Mouse (Mus musculus): ENCODE measurements around the gene Rnf224. TPM values are rescaled to one million over a fixed set of nuclear protein-coding genes. Genes with fewer than 3 reads are reported as not detected.

Rnf224 gene
- polyA plus RNA-seq, 1 experiment: 0.06 TPM

DNA sequence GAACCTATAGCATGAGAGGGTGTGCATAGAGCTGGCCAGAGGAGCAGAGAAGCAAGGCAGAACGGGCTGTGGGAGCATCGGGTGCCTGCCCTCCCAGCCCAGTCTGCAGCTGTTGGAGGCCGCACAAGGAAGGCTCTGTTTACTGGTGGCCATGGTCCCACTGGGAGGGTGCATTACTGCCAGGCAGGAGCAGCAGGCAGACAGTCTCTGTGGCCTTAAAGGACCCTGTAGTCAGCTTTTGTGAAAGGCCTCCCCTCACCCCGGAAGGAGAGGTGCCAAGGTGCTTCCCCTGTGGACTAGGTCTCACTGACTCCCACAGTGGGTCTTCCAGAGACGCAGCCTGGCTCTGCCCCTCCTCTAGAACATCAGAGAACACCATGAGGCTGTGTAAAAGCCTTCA, 9.7 kb downstream of the Rnf224 start:
- TF ChIP-seq CTCF (conservative IDR thresholded peaks at IDR 0.05; ENCODE audit: insufficient read depth, insufficient read length, low read depth, low read length) (no peak), POLR2A (IDR thresholded peaks at IDR 0.05; ENCODE audit: low read depth, low read length) (no peak)
- no peak overlapping the region for H3K4me3 ChIP-seq (ENCODE audit: insufficient read depth, low read depth, low read length)
- no peak overlapping the region for H3K27ac ChIP-seq (ENCODE audit: insufficient read depth, low read depth, low read length)
- no peak for DNase-seq
- no peaks in the 10 kb centered on the region for H3K36me3 ChIP-seq (ENCODE audit: control insufficient read depth, insufficient read depth, low read length)
- H3K4me1 ChIP-seq (ENCODE audit: control insufficient read depth, insufficient read depth, low read length): no peaks in the 10 kb centered on the region; the same call in 1 of the 2 replicates
- H3K27me3 ChIP-seq (replicated peaks; ENCODE audit: control insufficient read depth, insufficient read depth, low read length): no peaks in the 10 kb centered on the region
- WGBS: 87% methylated on average over 5 of the region's 5 CpGs

DNA sequence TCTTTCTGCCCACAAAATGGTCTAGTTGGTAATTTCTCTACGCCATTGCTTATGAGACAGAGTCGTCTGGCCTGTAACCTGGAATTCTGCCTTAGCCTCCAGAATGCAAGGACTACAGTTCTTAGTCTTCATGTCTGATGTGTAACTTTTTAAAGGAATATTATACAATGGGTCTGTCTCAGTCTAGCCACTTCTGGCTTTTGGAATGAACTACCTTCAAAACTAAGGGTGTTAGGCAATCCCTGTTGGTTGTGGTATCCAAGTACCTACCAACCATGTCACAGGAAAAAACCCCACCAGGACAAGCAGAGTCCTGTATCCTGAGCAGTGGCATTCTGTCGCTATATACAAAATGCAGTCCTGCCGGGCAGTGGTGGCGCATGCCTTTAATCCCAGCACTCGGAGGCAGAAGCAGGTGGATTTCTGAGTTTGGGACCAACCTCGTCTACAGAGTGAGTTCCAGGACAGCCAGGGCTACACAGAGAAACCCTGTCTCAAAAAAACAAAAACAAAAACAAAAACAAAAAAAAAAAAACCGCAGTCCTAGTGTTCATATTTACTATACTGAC, 10.7 kb downstream of the Rnf224 start:
- TF ChIP-seq CTCF (conservative IDR thresholded peaks at IDR 0.05; ENCODE audit: insufficient read depth, insufficient read length, low read depth, low read length) (no peak), POLR2A (IDR thresholded peaks at IDR 0.05; ENCODE audit: low read depth, low read length) (no peak)
- no peak for DNase-seq
- Histone ChIP-seq H3K36me3 (ENCODE audit: control insufficient read depth, insufficient read depth, low read length) (no peaks in the 10 kb centered on the region), H3K4me3 (ENCODE audit: insufficient read depth, low read depth, low read length) (no peak overlapping the region), H3K4me1 (ENCODE audit: control insufficient read depth, insufficient read depth, low read length) (no peaks in the 10 kb centered on the region; the same call in 1 of the 2 replicates), H3K27ac (ENCODE audit: insufficient read depth, low read depth, low read length) (peak overlapping the region; percentile 97), H3K27me3 (replicated peaks; ENCODE audit: control insufficient read depth, insufficient read depth, low read length) (no peaks in the 10 kb centered on the region)
- WGBS: 69% methylated on average over 8 of the region's 8 CpGs

DNA sequence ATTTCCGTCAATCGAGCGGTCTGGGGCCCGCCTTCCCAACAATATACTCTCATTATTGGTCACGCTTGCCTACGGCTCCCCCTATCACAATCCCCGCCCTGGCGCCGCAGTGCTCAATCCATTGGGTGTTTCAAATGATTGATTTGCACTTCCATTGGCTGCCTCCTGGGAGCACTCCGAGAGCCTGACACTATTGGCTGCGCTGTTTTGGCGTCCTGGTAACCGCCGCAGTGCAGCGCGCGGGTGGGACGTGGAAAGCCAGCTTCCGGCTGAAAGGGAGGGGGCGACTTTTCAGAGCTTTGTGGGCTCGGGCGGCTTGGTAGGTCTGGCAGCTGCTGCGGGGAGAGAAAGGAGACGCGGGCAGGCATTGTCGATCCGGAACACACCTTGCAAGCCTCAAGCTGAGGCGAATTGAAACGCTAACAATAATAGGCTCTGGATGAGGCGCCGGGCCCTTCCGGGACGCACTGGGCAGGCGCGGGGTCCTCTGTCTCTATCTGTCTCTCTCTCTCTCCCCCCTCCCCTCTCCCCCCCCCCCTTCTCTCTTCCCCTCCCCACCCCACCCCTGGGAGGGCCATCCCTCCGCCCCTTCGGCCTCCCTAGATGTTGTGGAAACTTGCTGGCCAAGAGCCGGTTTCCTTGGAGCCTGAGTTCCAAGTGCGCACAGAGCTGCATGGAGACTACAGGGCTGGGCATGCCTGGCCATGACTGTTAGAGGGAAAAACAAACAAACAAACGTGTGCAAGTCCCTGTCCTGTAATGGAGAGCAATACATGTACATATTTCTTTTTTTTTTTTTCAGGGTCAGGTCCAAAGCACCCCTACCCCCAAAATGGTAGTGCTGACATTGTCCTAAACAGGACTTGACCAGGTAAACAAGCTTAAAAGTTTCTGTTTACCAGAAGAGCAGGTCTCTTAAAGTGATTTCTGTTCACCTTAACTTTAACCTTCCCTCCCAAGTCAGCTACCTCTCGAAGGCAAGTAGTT, 11.5 kb downstream of the Rnf224 start:
- Histone ChIP-seq H3K27ac (ENCODE audit: insufficient read depth, low read depth, low read length) (peak overlapping the region; percentile 97), H3K4me1 (ENCODE audit: control insufficient read depth, insufficient read depth, low read length) (no peaks in the 10 kb centered on the region; the same call in 1 of the 2 replicates), H3K27me3 (replicated peaks; ENCODE audit: control insufficient read depth, insufficient read depth, low read length) (no peaks in the 10 kb centered on the region), H3K4me3 (ENCODE audit: insufficient read depth, low read depth, low read length) (peak overlapping the region; percentile 72), H3K36me3 (ENCODE audit: control insufficient read depth, insufficient read depth, low read length) (no peaks in the 10 kb centered on the region)
- no peak for TF ChIP-seq POLR2A (IDR thresholded peaks at IDR 0.05; ENCODE audit: low read depth, low read length)
- TF ChIP-seq CTCF (conservative IDR thresholded peaks at IDR 0.05; ENCODE audit: insufficient read depth, insufficient read length, low read depth, low read length): no peak
- peak; percentile 100 for DNase-seq
- WGBS: 1% methylated on average over 41 of the region's 41 CpGs

DNA sequence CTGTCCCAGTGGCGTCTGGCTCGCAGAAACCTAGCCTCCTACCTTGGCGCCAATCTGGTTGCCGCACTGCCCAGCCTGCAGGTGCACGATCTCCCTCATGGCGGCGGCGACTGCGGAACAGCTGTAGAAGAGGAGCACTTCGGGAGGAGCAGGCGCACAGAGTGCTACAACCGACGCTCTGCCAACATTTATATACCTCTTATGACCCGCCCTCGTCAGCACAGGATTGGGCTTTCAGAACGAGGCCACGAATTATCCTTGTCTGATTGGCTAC, 12.2 kb downstream of the Rnf224 start, which contains the start of gene Tubb4b:
Tubb4b (minus strand) TSS at position 211 of the 274 bp plus-strand sequence.
- Histone ChIP-seq H3K27ac (ENCODE audit: insufficient read depth, low read depth, low read length) (peak within 1 kb of the TSS; percentile 97), H3K4me1 (ENCODE audit: control insufficient read depth, insufficient read depth, low read length) (no peaks in the 10 kb centered on the region; the same call in 1 of the 2 replicates), H3K27me3 (replicated peaks; ENCODE audit: control insufficient read depth, insufficient read depth, low read length) (no peaks in the 10 kb centered on the region), H3K4me3 (ENCODE audit: insufficient read depth, low read depth, low read length) (peak within 1 kb of the TSS; percentile 78), H3K36me3 (ENCODE audit: control insufficient read depth, insufficient read depth, low read length) (no peaks in the 10 kb centered on the region)
- no peak for DNase-seq
- TF ChIP-seq CTCF (conservative IDR thresholded peaks at IDR 0.05; ENCODE audit: insufficient read depth, insufficient read length, low read depth, low read length) (0 out of 2 replicates have a peak, but pooled peaks have one; percentile 34), POLR2A (IDR thresholded peaks at IDR 0.05; ENCODE audit: low read depth, low read length) (peak; percentile 99)
- WGBS: 0% methylated on average over 17 of the region's 17 CpGs

DNA sequence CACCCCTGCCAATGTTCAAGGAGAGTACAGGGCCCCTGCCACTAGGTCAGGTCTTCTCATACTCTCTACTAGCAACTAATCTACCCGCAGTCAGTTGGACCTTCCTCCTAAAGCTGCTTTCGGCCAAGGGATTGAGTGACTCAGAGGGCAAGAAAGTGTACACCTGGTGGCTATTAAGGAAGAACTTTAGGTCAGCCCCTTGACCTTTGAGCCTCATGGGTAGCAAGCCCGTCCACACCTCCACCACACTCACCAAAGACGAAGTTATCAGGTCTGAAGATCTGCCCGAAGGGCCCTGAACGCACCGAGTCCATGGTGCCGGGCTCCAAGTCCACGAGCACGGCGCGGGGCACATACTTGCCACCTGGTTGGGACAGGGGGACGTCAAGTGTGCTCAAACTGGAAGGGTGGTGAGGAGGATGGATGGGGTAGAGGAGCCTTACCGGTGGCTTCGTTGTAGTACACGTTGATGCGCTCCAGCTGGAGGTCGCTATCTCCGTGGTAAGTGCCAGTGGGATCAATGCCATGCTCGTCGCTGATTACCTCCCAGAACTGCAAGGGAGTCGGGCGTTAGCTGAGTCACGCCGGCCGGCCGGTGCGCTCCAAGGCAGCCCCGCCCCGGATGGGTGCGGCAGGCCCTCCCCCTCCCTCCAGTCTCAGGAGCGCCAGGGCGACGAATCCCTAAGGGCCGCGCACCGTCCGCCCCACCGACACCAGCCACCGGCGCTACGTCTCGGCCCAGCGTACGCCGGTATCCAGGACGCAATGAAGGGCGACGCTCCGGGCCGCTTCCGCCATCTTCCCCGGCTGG, 12.7 kb downstream of the Rnf224 start:
- Histone ChIP-seq H3K36me3 (ENCODE audit: control insufficient read depth, insufficient read depth, low read length) (no peaks in the 10 kb centered on the region), H3K27ac (ENCODE audit: insufficient read depth, low read depth, low read length) (peak overlapping the region; percentile 93), H3K4me3 (ENCODE audit: insufficient read depth, low read depth, low read length) (peak overlapping the region; percentile 78), H3K4me1 (ENCODE audit: control insufficient read depth, insufficient read depth, low read length) (no peaks in the 10 kb centered on the region; the same call in 1 of the 2 replicates), H3K27me3 (replicated peaks; ENCODE audit: control insufficient read depth, insufficient read depth, low read length) (no peaks in the 10 kb centered on the region)
- under 1% methylated on average over 53 of the region's 53 CpGs for WGBS
- TF ChIP-seq POLR2A (IDR thresholded peaks at IDR 0.05; ENCODE audit: low read depth, low read length) (no peak), CTCF (conservative IDR thresholded peaks at IDR 0.05; ENCODE audit: insufficient read depth, insufficient read length, low read depth, low read length) (no peak)
- DNase-seq: peak; percentile 89

DNA sequence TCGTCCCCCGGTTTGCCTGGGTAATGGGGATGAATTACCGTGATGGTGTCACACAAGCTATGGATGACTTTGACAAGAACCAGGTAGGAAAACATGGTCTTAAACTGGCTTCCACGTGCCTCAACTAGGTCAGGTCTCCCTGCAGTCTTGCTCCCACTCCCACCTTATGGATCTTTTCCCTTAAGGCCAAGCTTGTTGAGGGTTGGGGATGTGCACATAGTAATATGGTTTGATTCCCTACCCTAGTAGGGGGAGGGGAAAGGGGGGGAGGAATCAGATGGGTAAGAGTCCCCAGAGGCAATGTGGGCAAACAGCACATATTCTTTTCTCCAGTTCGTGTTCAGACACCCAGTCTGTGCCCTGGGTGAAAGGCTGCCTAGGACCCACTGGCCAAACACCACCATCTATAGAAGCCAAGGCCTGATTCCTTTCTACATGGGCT, 15.2 kb downstream of the Rnf224 start:
- H3K36me3 ChIP-seq (ENCODE audit: control insufficient read depth, insufficient read depth, low read length): no peaks in the 10 kb centered on the region
- TF ChIP-seq CTCF (conservative IDR thresholded peaks at IDR 0.05; ENCODE audit: insufficient read depth, insufficient read length, low read depth, low read length) (no peak), POLR2A (IDR thresholded peaks at IDR 0.05; ENCODE audit: low read depth, low read length) (no peak)
- no peak for DNase-seq
- H3K27ac ChIP-seq (ENCODE audit: insufficient read depth, low read depth, low read length): no peak overlapping the region
- H3K4me1 ChIP-seq (ENCODE audit: control insufficient read depth, insufficient read depth, low read length): no peaks in the 10 kb centered on the region; the same call in 1 of the 2 replicates
- 73% methylated on average over 5 of the region's 5 CpGs for WGBS
- no peaks in the 10 kb centered on the region for H3K27me3 ChIP-seq (replicated peaks; ENCODE audit: control insufficient read depth, insufficient read depth, low read length)
- no peak overlapping the region for H3K4me3 ChIP-seq (ENCODE audit: insufficient read depth, low read depth, low read length)

Data from kidney, adult 2 months (tissue).